Comparison of ENCODE assay signal across 7 mouse cellular contexts in genomic region chr7:24610879-24611494, GRCm38 (mm10). TPM values are rescaled to one million over a fixed set of nuclear protein-coding genes. Genes with fewer than 3 reads are reported as not detected.
A peak's percentile ranks its signal among the peaks of the same experiment; 100 is the strongest.
DNase-seq lines count a peak whose midpoint lies in the region; ATAC-seq and TF ChIP-seq lines count a peak whose summit lies in the region.

No protein-coding gene starts in this region.

- H3K4me2 ChIP-seq in intestine, postnatal 0 days (replicated peaks; ENCODE audit: low read depth) = peak overlapping the region; percentile 89
- H3K4me2 ChIP-seq in liver, embryonic 15.5 days = peak overlapping the region; percentile 92
- peak overlapping the region; percentile 79 for H3K4me2 ChIP-seq in stomach, postnatal 0 days (replicated peaks; ENCODE audit: low read depth)

- 0 out of 2 replicates have a peak, but pooled peaks cover 8% of the 10 kb centered on the region for H3K4me1 ChIP-seq in intestine, postnatal 0 days (replicated peaks; ENCODE audit: control insufficient read depth, insufficient read depth, low read length)
- peaks cover 42% of the 10 kb centered on the region for H3K4me1 ChIP-seq in liver, embryonic 15.5 days (replicated peaks)
- H3K4me1 ChIP-seq in stomach, postnatal 0 days (replicated peaks; ENCODE audit: control insufficient read depth, insufficient read depth) = peaks cover 9% of the 10 kb centered on the region

- peak; percentile 85 for DNase-seq in ZHBTc4 (ENCODE audit: low read depth, low spot score)
- DNase-seq in embryo, embryonic 11 days = peak; percentile 84
- peak; percentile 99 for DNase-seq in heart, adult 11 months
- DNase-seq in natural killer cell, adult 2 months (ENCODE audit: low spot score in 2 of 2) = peak; percentile 94 to 95
- DNase-seq in stomach, postnatal 0 days (ENCODE audit: low spot score) = peak; percentile 95

- no peaks in the 10 kb centered on the region; the same call in 1 of the 2 replicates for H3K27me3 ChIP-seq in intestine, postnatal 0 days (replicated peaks; ENCODE audit: control insufficient read depth, insufficient read depth, low read length)
- H3K27me3 ChIP-seq in liver, embryonic 15.5 days = peaks cover 31% of the 10 kb centered on the region
- no peaks in the 10 kb centered on the region for H3K27me3 ChIP-seq in stomach, postnatal 0 days (ENCODE audit: control insufficient read depth, insufficient read depth, low read length)

- TF ChIP-seq CTCF in intestine, postnatal 0 days (IDR thresholded peaks at IDR 0.05; ENCODE audit: low read depth) = no peak
- TF ChIP-seq CTCF in stomach, postnatal 0 days (IDR thresholded peaks at IDR 0.05; ENCODE audit: low read depth) = peak; percentile 16; the same call in 1 of the 2 replicates

- H3K36me3 ChIP-seq in intestine, postnatal 0 days (ENCODE audit: control insufficient read depth, insufficient read depth) = no peaks in the 10 kb centered on the region; the same call in 1 of the 2 replicates
- no peaks in the 10 kb centered on the region for H3K36me3 ChIP-seq in liver, embryonic 15.5 days (replicated peaks)
- H3K36me3 ChIP-seq in stomach, postnatal 0 days (ENCODE audit: control insufficient read depth, insufficient read depth, low read length) = no peaks in the 10 kb centered on the region; the same call in 1 of the 2 replicates

- no peak for TF ChIP-seq EP300 in stomach, postnatal 0 days (optimal IDR thresholded peaks at IDR 0.05)

- H3K9me3 ChIP-seq in intestine, postnatal 0 days (ENCODE audit: control insufficient read depth) = no peaks in the 10 kb centered on the region
- no peaks in the 10 kb centered on the region for H3K9me3 ChIP-seq in liver, embryonic 15.5 days (replicated peaks)
- H3K9me3 ChIP-seq in stomach, postnatal 0 days (ENCODE audit: control insufficient read depth, low read length) = no peaks in the 10 kb centered on the region

- WGBS in intestine, postnatal 0 days = under 1% methylated on average over 36 of the region's 36 CpGs
- under 1% methylated on average over 36 of the region's 36 CpGs for WGBS in liver, embryonic 15.5 days (ENCODE audit: insufficient replicate concordance)
- WGBS in stomach, postnatal 0 days = under 1% methylated on average over 35 of the region's 36 CpGs

- H3K9ac ChIP-seq in intestine, postnatal 0 days (ENCODE audit: low read depth, low read length) = peak overlapping the region; percentile 68
- H3K9ac ChIP-seq in liver, embryonic 15.5 days = peak overlapping the region; percentile 58
- peak overlapping the region; percentile 68 for H3K9ac ChIP-seq in stomach, postnatal 0 days (ENCODE audit: low read length)

- peak overlapping the region; percentile 93 for H3K27ac ChIP-seq in intestine, postnatal 0 days (ENCODE audit: low read depth, low read length)
- H3K27ac ChIP-seq in liver, embryonic 15.5 days (replicated peaks) = 0 out of 2 replicates have a peak overlapping the region, but pooled peaks have one; percentile 30
- H3K27ac ChIP-seq in stomach, postnatal 0 days (replicated peaks) = peak overlapping the region; percentile 87

- peak; percentile 78 for ATAC-seq in intestine, postnatal 0 days
- ATAC-seq in liver, embryonic 15.5 days (ENCODE audit: insufficient read depth) = peak; percentile 71
- peak; percentile 83 for ATAC-seq in stomach, postnatal 0 days (ENCODE audit: low FRiP score, low TSS enrichment)

- H3K4me3 ChIP-seq in intestine, postnatal 0 days (ENCODE audit: low read depth, low read length) = peak overlapping the region; percentile 73
- peak overlapping the region; percentile 63 for H3K4me3 ChIP-seq in liver, embryonic 15.5 days (replicated peaks)
- H3K4me3 ChIP-seq in stomach, postnatal 0 days (ENCODE audit: low read depth, low read length) = peak overlapping the region; percentile 67

RNA-seq across cellular contexts. Expression of gene Phldb3, which starts 0.4 kb away (rescaled TPM):
- polyA plus RNA-seq in intestine, postnatal 0 days (2015; fragmentation: Nextera tagmentation; extraction: Ambion mirVana) = 0.65 and 0.85 TPM in 2 replicates
- 0.10 and 0.12 TPM in 2 replicates for polyA plus RNA-seq in liver, embryonic 15.5 days (2015; fragmentation: Nextera tagmentation; extraction: Ambion mirVana)
- 1.2 TPM in 2 replicates for polyA plus RNA-seq in stomach, postnatal 0 days (2015; fragmentation: Nextera tagmentation; extraction: Ambion mirVana)

RNA-seq across cellular contexts. Expression of gene Zfp575, which starts 23.5 kb away (rescaled TPM):
- 2.1 and 2.2 TPM in 2 replicates for polyA plus RNA-seq in intestine, postnatal 0 days (2015; fragmentation: Nextera tagmentation; extraction: Ambion mirVana)
- 0.22 and 0.24 TPM in 2 replicates for polyA plus RNA-seq in liver, embryonic 15.5 days (2015; fragmentation: Nextera tagmentation; extraction: Ambion mirVana)
- polyA plus RNA-seq in stomach, postnatal 0 days (2015; fragmentation: Nextera tagmentation; extraction: Ambion mirVana) = 3.6 and 4.0 TPM in 2 replicates

RNA-seq across cellular contexts. Expression of gene Ethe1, which starts 23.6 kb away (rescaled TPM):
- 17.9 and 25.4 TPM in 2 replicates for polyA plus RNA-seq in intestine, postnatal 0 days (2015; fragmentation: Nextera tagmentation; extraction: Ambion mirVana)
- 27.1 and 28.9 TPM in 2 replicates for polyA plus RNA-seq in liver, embryonic 15.5 days (2015; fragmentation: Nextera tagmentation; extraction: Ambion mirVana)
- polyA plus RNA-seq in stomach, postnatal 0 days (2015; fragmentation: Nextera tagmentation; extraction: Ambion mirVana) = 120 and 128 TPM in 2 replicates

RNA-seq across cellular contexts. Expression of gene Lypd3, which starts 25.4 kb away (rescaled TPM):
- 0.13 and 0.17 TPM in 2 replicates for polyA plus RNA-seq in intestine, postnatal 0 days (2015; fragmentation: Nextera tagmentation; extraction: Ambion mirVana)
- polyA plus RNA-seq in liver, embryonic 15.5 days (2015; fragmentation: Nextera tagmentation; extraction: Ambion mirVana) = not detected in 2 replicates
- polyA plus RNA-seq in stomach, postnatal 0 days (2015; fragmentation: Nextera tagmentation; extraction: Ambion mirVana) = 277 and 306 TPM in 2 replicates

Comparison
In these comparisons a context has a peak if more than half of its experiments do, and no peak if none do; other contexts are left out.
1. Peak in every context shown above with its lines: DNase-seq, ATAC-seq, H3K4me3 ChIP-seq and H3K27ac ChIP-seq.
2. H3K27ac ChIP-seq: peak in every context shown above with its lines; median percentile 93 in intestine, postnatal 0 days; 87 in stomach, postnatal 0 days; 30 in liver, embryonic 15.5 days.